Mouse (Mus musculus) ES-E14 (cell line): ENCODE results near the gene Bnc2.

ENCODE experiments used
- CHD2 ChIP-seq: IDR thresholded peaks from 2 replicates; pipeline ENCODE4 v1.6.1; 2014; ENCODE audit warnings: mild to moderate bottlenecking, low read depth, low read length, inconsistent platforms
- HCFC1 ChIP-seq: IDR thresholded peaks from 2 replicates; pipeline ENCODE4 v1.6.1; 2012; ENCODE audit warnings: low read length, inconsistent platforms, borderline replicate concordance; ENCODE audit not compliant: insufficient read depth
- MAFK ChIP-seq: IDR thresholded peaks from 2 replicates; pipeline ENCODE4 v1.6.1; 2014; ENCODE audit warnings: mild to moderate bottlenecking, low read depth, low read length, inconsistent platforms; ENCODE audit not compliant: insufficient read depth
- ZC3H11A ChIP-seq: IDR thresholded peaks from 2 replicates; pipeline ENCODE4 v1.6.1; 2012; ENCODE audit warnings: low read depth, mild to moderate bottlenecking, inconsistent platforms, low read length, borderline replicate concordance

DNA sequence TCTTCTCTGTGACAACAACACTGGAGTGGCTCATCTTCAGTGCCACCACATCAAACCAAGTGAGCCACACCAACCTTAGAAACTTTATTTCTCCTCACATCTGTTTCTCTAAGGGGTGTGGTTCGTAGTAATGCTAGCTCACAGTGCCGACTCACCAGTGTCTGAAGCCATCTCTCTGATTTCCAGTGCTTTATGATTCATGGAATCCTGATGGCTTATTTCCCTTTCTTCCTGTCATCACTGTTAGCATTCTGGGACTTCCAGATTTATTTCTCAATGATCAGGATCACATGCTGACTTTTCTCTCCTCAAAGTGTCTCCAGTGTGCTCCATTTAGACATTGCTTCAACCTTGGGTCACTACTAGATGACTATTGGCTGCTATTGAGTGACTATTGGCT is 443.8 kb downstream of the Bnc2 start:
- TF ChIP-seq HCFC1 (no peak), MAFK (no peak), CHD2 (no peak), ZC3H11A (no peak)
